Comparison of ENCODE assay signal across 18 mouse cellular contexts in the genomic region with DNA sequence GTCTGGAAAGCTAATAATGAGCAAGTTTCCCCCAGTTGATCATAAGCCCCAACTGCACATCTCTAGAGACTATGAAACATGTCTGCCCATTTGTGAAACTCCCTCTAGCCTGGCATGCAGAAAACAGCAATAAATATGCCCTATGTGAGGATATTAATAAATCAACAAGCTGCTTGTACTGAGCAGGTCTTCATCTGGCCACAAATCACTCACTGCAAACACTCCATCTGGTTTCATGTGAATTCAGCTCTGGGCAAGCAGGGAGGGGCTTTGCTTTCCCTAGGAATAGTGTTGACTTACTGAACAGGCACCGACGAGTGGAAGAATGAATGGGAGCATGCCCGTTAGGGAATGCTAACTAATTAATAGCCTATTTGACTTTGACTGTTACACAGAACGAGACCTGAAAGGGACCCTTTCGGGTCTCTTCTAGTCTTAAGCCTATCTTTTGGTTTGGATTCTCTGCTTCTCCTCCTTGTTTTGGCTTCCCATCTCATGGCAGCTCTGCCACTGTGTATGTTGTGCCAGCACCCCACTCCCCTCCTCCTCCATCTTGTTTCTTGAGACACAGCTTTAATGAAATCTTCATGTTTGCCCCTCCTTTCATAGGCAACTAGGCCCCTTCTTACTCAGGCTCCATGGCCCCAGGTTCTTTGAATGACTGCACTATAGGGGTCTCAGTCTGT.
DNase-seq lines count a peak whose midpoint lies in the region; ATAC-seq lines count a peak whose summit lies in the region.
"Had no signal": no experiment of that assay in that cellular context is flagged by ENCODE, and none has a peak within 500 bp of the region (broad histone marks: within the 10 kb centered on the region; RNA-seq: fewer than 3 reads in every experiment).

No protein-coding gene starts in this region.

- H3K27me3 ChIP-seq in forebrain, embryonic 13.5 days: no peaks in the 10 kb centered on the region
- H3K27me3 ChIP-seq in forebrain, embryonic 10.5 days (ENCODE audit: poor library complexity, severe bottlenecking): no peaks in the 10 kb centered on the region
- H3K27me3 ChIP-seq in neural tube, embryonic 13.5 days: 0 out of 2 replicates have a peak, but pooled peaks cover 2% of the 10 kb centered on the region
- H3K27me3 ChIP-seq: heart, embryonic 13.5 days; liver, embryonic 13.5 days; megakaryocyte, embryonic 14.5 days had no signal

- peak; percentile 53; the same call in 1 of the 2 replicates for ATAC-seq in forebrain, embryonic 13.5 days
- peak; percentile 93 for ATAC-seq in neural tube, embryonic 13.5 days (ENCODE audit: low read depth)
- ATAC-seq: lung, postnatal 0 days; Patski had no signal

- H3K4me1 ChIP-seq in forebrain, embryonic 13.5 days: no peaks in the 10 kb centered on the region
- H3K4me1 ChIP-seq in forebrain, embryonic 10.5 days: no peaks in the 10 kb centered on the region
- peaks cover 11% of the 10 kb centered on the region for H3K4me1 ChIP-seq in neural tube, embryonic 13.5 days (replicated peaks)
- H3K4me1 ChIP-seq: liver, embryonic 13.5 days; megakaryocyte, embryonic 14.5 days had no signal

- WGBS in forebrain, embryonic 13.5 days: 33% methylated on average over 5 of the region's 5 CpGs
- 60% methylated on average over 5 of the region's 5 CpGs for WGBS in forebrain, embryonic 10.5 days
- 36% methylated on average over 5 of the region's 5 CpGs for WGBS in neural tube, embryonic 13.5 days

- H3K9me3 ChIP-seq in forebrain, embryonic 13.5 days (replicated peaks): no peaks in the 10 kb centered on the region
- H3K9me3 ChIP-seq in forebrain, embryonic 10.5 days: no peaks in the 10 kb centered on the region
- no peaks in the 10 kb centered on the region for H3K9me3 ChIP-seq in neural tube, embryonic 13.5 days
- H3K9me3 ChIP-seq: heart, embryonic 13.5 days; liver, embryonic 13.5 days had no signal

- H3K27ac ChIP-seq in forebrain, embryonic 13.5 days: no peak overlapping the region
- H3K27ac ChIP-seq in forebrain, embryonic 10.5 days: no peak overlapping the region
- H3K27ac ChIP-seq in neural tube, embryonic 13.5 days (replicated peaks): 0 out of 2 replicates have a peak overlapping the region, but pooled peaks have one; percentile 34
- H3K27ac ChIP-seq: heart, embryonic 13.5 days; liver, embryonic 13.5 days had no signal

- no peak overlapping the region for H3K4me3 ChIP-seq in forebrain, embryonic 13.5 days
- H3K4me3 ChIP-seq in forebrain, embryonic 10.5 days: no peak overlapping the region
- no peak overlapping the region for H3K4me3 ChIP-seq in neural tube, embryonic 13.5 days
- H3K4me3 ChIP-seq: heart, embryonic 13.5 days; liver, embryonic 13.5 days; megakaryocyte, embryonic 14.5 days had no signal

- H3K36me3 ChIP-seq in forebrain, embryonic 13.5 days (ENCODE audit: poor library complexity, severe bottlenecking): no peaks in the 10 kb centered on the region
- no peaks in the 10 kb centered on the region for H3K36me3 ChIP-seq in forebrain, embryonic 10.5 days (replicated peaks)
- H3K36me3 ChIP-seq in neural tube, embryonic 13.5 days: no peaks in the 10 kb centered on the region
- H3K36me3 ChIP-seq: heart, embryonic 13.5 days; liver, embryonic 13.5 days had no signal

- no peak overlapping the region for H3K4me2 ChIP-seq in forebrain, embryonic 13.5 days
- H3K4me2 ChIP-seq in neural tube, embryonic 13.5 days: 0 out of 2 replicates have a peak overlapping the region, but pooled peaks have one; percentile 0
- H3K4me2 ChIP-seq: heart, embryonic 13.5 days; liver, embryonic 13.5 days had no signal

- H3K9ac ChIP-seq in forebrain, embryonic 13.5 days: no peak overlapping the region
- H3K9ac ChIP-seq in neural tube, embryonic 13.5 days: no peak overlapping the region
- H3K9ac ChIP-seq: heart, embryonic 13.5 days; liver, embryonic 13.5 days had no signal

- DNase-seq in forebrain, embryonic 10.5 days (ENCODE audit: extremely low spot score, low spot score): no peak
- peak; percentile 24 to 43 for DNase-seq in layer of hippocampus, adult 18-20 months (ENCODE audit: low spot score in 2 of 2)
- no peak for DNase-seq in layer of hippocampus, postnatal 25 days (ENCODE audit: extremely low spot score in 1 of 2, low spot score in 1 of 2)
- DNase-seq in layer of hippocampus, adult 8-10 months (ENCODE audit: low spot score in 2 of 2): peak; percentile 9 to 31
- DNase-seq in kidney, adult 18-20 months: no peak
- no peak for DNase-seq in urinary bladder, postnatal 25 days (ENCODE audit: low spot score)
- DNase-seq: B cell, adult 2 months; cerebellum, adult 11 months; kidney, adult 8-10 months; kidney, postnatal 36 days; liver, embryonic 13.5 days; right cerebral cortex, postnatal 25 days had no signal

Comparison
In these comparisons a context has a peak if more than half of its experiments do, and no peak if none do; other contexts are left out.
1. DNase-seq: peak in layer of hippocampus, adult 18-20 months (2 of 2) and layer of hippocampus, adult 8-10 months (2 of 2); none in forebrain, embryonic 10.5 days (single experiment), layer of hippocampus, postnatal 25 days (0 of 2), kidney, adult 18-20 months (single experiment) and urinary bladder, postnatal 25 days (single experiment).